Mouse (Mus musculus): ENCODE measurements around the gene Ube2e1.
"Not testable (repeated sequence)": the region's sequence is repeated elsewhere in the genome, so short reads cannot be mapped to it uniquely, and the experiment has no call there.

Ube2e1 gene

GRCm38 (mm10) chr14:18261203-18261602, 70.5 kb downstream of the Ube2e1 start:
- DNase-seq (ENCODE audit: low spot score in 2 of 2) = no peak

DNA sequence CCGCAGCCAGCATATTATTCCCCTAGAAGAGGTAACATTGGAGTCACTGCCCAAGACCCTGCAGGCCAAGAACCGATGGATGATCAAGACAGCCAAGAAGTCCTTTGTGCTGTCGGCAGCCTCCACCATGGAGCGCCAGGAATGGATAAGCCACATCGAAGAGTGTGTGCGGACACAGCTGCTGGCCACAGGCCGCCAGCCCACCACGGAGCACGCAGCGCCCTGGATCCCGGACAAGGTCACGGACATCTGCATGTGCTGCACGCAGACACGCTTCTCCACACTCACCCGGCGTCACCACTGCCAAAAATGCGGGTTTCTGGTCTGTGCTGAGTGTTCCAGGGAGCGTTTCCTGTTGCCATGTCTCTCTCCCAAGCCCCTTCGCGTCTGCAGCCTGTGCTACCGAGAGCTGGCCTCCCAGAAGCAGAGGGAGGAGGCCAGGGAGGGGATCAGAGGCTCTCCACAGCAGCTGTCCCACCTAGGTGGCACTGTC, 89.0 kb downstream of the Ube2e1 start:
- DNase-seq (ENCODE audit: low spot score in 2 of 2) = no peak

GRCm38 (mm10) chr14:18241786-18242185, 89.9 kb downstream of the Ube2e1 start:
- no peak for DNase-seq (ENCODE audit: low spot score in 2 of 2)

DNA sequence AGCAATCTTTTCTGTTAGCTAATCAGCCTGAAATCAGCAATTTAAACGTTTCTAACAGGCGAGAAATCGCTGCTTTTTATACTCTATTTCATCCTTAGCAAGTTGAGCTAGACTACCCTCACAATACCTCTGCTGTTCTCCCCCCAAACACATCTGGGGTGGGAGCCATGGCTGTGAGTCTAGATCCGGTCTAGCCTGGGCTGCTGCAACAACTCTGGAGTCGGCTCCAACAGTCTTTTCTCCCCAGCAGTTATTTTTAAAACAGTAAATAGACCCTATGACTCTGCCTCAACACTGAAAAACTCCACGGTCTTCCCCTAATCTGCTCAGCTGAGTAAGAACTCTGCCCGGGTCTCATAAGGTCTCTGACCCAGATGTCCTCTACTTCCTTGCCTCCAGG, 91.5 kb downstream of the Ube2e1 start:
- no peak for DNase-seq (ENCODE audit: low spot score in 2 of 2)

DNA sequence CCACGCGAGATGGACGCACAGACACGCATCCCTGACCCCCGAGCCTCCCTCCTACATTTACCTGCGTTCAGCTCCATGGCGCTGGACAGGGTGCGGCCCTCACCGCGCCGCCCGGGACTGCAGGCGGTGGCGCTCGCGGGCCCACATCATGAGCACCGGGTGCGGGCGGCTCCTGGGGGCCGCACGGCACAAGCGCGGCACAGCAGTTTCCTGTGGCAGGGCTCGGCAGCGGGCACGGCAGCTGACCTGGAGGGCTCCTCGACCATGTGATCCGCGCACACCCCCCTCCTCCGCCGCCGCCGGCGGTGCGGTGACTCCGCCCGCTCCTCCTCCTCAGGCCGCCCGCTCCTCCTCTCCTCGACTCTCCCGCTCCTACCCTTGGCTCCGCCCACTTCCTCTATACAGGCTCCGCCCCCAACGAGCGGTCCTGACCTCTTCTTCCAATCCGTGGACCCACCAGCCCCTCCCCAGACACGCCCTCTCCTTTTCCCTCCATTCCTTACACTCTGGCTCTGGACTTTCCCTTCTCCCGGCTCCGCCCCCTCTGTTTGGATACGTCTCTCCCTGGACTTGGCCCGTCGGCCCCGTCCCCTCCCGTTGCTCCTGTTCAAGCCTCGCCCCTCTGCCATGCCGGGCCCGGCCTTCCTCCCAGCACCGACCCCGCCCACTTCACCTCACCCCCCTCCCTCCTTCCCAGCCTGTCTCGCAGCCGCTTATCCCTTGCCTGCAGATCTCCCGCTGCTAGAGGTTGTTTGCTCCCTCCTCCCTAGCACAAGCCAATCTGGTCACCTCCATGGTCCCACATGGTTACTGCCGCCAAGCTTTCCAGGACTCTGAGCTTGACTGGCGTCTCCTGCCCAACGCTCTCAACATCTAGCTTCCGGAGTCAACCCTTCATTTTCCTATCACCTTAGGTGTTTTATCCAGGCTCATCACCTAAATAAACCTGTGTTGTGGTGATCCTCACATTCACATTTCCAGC, 92.6 kb downstream of the Ube2e1 start, which contains the start of gene Nr1d2:
Nr1d2 (minus strand) TSS at position 378 of the 982 bp plus-strand sequence.
- peak; percentile 98 to 99 for DNase-seq (ENCODE audit: low spot score in 2 of 2)

- DNase-seq (ENCODE audit: low spot score in 2 of 2) = peak; percentile 97 to 98
Observed at GRCm38 (mm10) chr14:18238131-18238749, 93.4 kb downstream of the Ube2e1 start.

DNA sequence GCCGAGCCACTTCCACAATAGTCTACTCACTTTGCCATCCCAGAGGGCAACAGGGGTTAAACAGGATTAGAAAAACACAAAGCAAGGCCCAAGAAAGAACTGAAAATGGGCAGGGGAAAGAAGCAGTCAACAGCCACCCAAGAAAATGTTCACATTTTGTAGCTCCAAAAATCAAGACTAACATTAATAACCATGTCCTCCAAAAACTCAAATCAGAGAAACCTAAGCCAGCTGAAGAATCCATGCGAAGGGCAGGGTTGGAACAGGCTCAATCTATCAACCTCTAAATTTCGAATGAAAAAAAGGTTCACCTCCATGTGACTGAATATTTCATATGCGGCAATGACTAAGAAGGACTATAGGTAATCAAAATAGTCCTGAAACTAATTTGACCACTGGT, 94.3 kb downstream of the Ube2e1 start:
- no peak for DNase-seq (ENCODE audit: low spot score in 2 of 2)

- DNase-seq (ENCODE audit: low spot score in 2 of 2) = not testable (repeated sequence)
Observed at GRCm38 (mm10) chr14:18236496-18237235, 95.0 kb downstream of the Ube2e1 start.

- DNase-seq (ENCODE audit: low spot score in 2 of 2) = no peak
Observed at GRCm38 (mm10) chr14:18233981-18234960, 97.4 kb downstream of the Ube2e1 start.

- no peak for DNase-seq (ENCODE audit: low spot score in 2 of 2)
Observed at GRCm38 (mm10) chr14:18233076-18233475, 98.6 kb downstream of the Ube2e1 start.

Measured in frontal cortex, postnatal 10 days (tissue).